Mouse (Mus musculus) c-Kit-negative CD71-positive TER-119-positive erythroid progenitor cells, embryonic 14.5 days (primary cell): ENCODE measurements at regions not wholly inside any gene's neighbourhood (a gene's known extent, or its start where the extent isn't known, plus 50 kb on each side); places are given as distances from the start of the nearest gene placed in this dataset.
"Not testable (repeated sequence)": the region's sequence is repeated elsewhere in the genome, so short reads cannot be mapped to it uniquely, and the experiment has no call there.

Experiments
- DNase-seq: peaks from one replicate; pipeline ENCODE4 v3.0.0-alpha.2; 2013; ENCODE audit warnings: low read depth, low spot score

DNA sequence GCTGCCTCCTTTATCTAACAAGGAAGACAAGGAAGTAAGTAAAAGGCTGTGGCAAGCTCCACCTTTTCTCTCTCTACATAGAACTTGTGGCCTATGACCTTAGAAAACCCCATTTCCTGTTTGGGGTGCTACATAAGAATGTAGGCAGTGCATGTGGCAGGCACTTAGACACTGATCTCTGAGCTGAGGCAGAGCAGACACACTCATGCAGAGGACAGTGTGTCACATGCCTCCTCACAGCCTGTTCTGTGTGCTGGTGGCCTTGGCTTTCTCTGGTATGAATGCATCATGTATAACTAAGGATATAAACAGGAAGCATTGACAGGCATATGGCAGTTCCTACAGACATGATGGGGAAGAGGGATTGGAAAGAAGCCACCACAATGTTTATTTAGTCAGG is 678.5 kb upstream of the Olfr1507 start:
- DNase-seq: not testable (repeated sequence)

DNA sequence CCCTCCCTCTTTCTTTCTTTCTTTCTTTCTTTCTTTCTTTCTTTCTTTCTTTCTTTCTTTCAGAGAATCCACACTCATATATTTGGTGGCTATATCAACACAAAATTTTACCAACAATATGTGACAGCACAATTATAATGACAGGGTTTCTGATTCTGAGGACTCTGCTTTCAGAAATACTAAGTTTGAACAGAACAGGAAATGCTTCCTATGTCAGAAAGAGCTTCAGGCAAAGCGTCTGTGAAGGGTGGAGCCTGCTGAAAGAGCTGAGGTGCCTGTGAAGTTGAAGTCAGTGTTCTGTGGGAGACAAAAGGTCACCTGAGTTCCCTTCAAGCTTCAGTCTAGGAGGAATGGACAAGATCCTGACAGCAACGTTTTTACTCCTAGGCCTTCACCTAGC is 670.8 kb upstream of the Olfr1507 start:
- not testable (repeated sequence) for DNase-seq

DNA sequence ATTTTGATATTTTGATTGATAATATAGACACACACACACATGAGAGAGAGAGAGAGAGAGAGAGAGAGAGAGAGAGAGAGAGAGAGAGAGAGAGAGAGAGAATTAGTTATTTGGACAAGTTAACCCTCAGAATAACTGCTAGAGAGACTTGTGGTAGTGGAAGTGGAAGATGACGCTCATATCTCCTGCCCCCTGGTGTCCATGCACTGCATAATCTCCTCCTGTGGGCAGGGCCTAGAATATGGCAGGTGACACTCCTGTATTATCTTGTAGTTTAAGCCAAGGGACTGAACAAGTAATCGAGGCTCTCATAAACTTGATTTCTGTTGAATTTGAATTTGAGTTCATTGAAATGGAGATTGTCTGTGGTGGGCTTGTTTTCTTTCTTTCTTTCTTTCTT is 663.5 kb upstream of the Olfr1507 start:
- DNase-seq: not testable (repeated sequence)

DNA sequence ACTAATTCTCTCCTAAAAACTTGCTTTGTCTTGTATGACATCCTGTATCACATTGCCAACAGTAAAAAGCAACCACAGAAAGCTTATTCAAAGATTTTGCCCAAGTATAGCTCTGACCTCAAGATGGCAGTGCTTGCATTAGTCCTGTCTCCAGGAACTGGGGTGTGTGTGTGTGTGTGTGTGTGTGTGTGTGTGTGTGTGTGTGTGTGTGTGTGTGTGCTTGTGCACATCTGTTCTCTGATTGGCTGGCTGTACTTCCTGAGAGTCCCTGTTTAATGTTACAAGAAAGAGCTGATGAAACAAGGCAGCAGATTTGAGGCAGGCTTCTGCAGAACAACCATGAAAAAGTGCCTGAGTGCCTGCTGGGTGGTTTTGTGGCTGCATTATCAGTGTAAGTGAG is 639.2 kb upstream of the Olfr1507 start:
- DNase-seq: not testable (repeated sequence)

DNA sequence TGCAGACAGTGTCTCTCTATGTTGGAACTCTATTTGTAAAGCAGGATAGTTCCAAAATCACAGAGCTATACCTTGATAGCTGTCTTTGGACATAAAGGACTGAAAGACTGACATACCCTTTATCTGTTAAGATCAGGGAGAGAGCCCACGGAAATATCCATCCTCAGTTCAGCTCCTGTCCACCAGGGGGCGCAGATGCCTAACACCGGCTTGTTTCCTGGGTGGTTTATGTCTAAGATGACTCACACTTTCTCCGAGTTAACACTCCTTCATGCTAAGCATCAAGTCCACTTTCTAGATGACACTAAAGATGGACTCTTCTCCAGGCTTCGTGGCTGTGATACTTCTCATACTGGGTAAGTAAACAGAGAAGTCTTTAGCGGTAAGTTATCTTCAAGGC is 636.8 kb upstream of the Olfr1507 start:
- DNase-seq: not testable (repeated sequence)

DNA sequence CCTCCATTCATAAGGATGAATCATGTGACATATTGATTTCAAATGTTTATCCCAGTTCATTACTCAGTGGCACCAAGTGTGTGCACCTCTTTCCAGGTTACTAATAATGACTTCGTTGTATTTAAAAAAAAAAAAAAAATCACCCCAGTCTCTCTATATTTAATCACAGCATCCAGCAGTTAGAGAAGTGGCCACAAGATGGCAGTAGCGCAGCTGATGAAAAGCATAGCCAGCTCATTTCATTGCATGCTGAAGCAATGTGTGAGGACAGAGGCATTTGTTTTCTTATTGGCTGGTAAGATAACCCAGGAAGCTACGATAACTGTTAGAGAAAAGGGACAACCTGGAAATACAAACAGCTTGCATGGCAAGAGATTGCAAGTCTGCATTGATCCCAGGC is 626.2 kb upstream of the Olfr1507 start:
- DNase-seq: not testable (repeated sequence)

DNA sequence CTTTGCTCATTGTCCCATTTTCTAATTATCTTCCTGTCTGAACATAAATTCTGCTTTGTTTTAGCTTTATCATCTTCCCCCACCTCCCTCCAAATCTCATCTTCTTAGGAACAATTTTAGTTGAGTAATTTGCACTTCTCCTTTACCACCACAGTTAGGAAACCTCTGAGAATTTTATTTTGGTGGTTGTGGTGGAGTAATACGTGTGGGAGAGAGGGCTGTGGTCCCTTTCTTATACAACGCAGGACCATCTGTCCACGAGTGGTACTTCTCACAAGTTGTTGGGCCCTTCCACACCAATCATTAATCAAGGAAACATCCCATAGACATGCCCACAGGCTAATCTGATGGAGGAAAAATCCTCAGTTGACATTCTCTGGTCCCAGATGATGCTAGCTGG is 614.2 kb upstream of the Olfr1507 start:
- DNase-seq: not testable (repeated sequence)

DNA sequence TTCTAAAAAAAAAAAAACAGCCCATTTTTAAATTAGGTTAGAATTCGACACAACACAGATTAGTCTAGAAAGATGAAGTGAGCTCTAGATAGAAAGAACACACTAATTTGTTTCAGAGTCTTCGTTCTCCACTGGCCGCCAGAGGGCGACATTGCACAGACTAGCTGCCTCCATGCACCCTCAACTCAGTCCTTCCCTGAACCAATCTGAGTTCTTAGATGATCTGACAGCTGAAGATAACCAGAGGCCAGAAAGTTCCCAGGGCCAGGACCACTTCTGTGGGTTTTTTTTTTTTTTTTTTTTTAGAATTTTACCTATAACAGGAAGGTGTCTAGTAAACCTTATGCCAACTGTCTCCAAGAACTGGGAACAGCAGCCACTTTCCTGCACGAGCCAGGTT is 605.8 kb upstream of the Olfr1507 start:
- DNase-seq: not testable (repeated sequence)

DNA sequence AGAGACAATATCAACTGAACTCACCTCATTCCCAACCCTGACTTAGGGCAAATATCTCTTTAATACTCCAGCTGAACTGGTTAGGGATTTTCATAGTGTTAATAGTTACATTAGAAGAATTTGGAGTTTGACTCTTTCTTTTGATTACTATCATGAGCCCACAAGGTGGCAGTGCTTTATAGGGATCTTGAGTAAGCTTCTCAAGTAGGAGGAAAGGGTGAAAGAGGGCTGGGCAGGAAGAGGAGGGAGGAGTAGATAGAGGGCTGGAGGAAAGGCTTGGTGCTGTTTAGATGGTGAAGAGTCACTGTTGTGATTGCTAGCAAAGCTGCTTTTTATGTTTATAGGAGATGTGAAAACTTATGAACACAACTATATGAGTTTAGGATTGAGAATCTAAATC is 595.4 kb upstream of the Olfr1507 start:
- DNase-seq: not testable (repeated sequence)

DNA sequence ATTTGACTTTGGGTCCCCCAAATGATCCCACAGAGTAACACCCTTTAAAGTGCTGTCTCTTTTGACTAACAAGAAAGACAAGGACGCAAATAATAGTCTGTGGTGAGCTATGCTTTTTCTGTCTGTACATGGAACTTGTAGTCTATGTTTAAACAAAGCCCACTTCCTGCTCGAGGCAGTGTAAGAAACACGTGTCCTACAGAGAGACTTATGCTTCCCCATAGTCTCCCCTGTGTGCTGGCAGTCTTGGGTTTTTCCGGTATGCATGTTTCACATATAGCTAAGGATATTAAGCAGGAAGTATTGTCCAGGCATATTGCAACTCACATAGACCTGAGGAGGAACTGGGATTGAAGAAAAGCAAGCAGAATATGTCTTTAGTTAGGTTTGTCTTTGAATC is 586.3 kb upstream of the Olfr1507 start:
- not testable (repeated sequence) for DNase-seq

DNA sequence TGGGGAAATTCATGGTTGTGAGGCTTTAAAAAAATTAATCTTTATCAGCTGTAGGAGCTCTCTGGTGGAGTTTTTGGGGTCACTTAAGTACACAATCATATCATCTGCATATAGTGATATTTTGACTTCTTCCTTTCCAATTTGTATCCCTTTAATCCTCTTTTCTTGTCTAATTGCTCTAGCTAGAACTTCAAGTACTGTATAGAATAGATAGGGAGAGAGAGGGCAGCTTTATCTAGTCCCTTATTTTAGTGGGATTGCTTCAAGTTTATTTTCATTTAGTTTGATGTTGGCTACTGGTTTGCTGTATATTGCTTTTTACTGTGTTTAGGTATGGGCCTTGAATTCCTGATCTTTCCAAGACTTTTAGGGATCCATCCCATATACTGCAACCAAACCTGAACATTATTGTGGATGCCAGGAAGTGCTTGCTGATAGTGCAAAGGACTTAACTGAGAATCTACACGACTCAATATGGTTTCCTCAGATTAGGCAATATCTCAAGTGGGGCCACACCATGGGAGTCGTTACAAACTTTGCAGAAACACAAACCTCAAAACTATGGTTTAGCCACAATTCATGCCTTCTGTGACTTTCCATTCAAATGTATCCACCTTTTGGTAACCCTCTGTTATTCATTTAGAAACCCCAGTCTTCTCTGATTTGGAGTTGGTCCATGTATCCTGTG is 585.6 kb upstream of the Olfr1507 start:
- not testable (repeated sequence) for DNase-seq

DNA sequence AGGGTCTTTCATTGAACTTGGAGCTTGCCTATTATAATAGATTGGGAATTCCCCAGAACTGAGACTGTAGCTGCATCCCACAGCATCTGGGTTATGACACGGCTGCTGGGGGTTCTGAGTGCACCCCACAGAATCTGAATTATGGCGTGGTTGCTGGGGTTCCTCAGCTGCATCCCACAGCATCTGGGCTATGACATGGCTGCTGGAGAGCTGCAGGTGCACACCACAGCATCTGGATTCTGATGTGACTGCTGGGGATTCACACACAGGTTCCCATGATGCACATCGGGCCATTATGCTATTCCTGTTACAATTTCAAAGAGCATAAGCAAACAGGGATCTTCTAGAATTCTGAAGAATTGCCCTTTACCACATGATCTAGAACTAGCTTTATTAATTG is 585.0 kb upstream of the Olfr1507 start:
- not testable (repeated sequence) for DNase-seq

DNA sequence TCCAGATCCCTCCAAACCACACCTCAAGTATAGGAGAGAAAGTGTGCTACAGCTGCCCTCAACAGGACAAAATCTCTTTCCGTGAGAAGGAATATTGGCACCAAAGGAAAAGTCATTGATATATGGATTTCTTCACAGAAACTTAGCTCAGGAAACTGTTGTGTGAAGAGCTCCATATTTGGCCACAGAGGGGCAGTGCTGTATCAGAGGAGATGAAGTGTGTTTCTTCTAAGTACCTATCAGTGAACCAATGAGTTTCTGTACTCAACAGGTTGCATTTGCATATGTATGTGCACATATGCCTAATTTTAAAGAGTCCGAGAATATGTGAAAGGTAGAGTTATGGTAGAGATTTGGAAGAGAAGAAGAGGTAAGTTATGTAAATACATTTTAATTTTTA is 580.4 kb upstream of the Olfr1507 start:
- DNase-seq: not testable (repeated sequence)

DNA sequence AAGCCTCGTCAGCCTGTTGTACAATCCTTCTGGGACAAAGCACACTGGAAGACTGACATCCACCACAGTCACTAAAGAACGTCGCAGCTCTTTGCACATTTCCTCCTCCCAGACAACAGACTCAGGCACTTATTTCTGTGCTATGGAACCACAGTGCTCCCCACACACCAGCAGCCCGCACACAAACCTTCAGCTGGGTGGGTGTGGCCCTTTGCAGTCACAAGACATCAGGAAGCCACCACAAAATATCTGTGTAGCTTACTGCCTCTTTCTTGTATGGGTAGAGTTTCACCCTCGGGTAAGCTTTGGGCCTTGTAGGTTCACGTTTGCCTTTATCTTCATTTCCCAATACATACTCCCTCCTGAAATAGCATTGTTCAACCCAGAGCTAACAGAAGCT is 577.6 kb upstream of the Olfr1507 start:
- DNase-seq: not testable (repeated sequence)

DNA sequence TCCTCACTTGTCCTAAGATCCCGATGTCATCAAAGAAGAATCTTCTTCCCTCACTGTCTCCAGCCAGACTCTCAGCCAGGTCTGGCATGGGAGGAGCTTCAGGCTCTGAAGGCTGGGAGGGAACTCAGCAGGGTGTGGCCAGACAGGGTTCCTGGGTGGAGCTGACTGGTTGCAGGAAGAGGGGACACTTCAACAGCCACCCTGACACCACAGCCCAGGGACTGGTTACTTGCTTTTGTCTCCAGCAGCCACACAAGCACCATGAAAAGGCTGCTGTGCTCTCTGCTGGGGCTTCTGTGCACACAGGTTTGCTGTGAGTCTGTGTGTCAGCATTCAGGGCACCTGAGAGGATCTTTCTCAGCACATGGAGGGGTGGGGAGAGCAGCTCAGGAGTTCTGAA is 577.0 kb upstream of the Olfr1507 start:
- not testable (repeated sequence) for DNase-seq

DNA sequence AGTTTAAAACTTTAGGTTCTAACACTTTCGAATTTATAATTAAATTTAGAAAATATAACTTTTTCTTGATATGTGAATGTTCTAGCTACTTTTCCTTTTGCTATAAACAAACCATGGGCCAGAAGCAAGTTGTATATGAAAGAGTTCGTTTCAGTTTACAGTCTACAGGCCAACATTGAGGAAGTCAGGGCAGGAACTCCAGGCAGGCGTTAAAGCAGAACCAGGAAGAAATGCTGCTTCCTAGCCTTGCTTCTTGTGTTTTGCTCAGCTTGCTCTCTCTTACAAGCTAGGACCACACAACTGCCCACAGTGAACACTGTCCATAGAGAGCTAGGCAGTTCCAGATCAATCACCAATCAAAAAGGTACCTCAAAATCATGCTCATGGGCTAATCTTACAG is 558.9 kb upstream of the Olfr1507 start:
- DNase-seq: not testable (repeated sequence)

DNA sequence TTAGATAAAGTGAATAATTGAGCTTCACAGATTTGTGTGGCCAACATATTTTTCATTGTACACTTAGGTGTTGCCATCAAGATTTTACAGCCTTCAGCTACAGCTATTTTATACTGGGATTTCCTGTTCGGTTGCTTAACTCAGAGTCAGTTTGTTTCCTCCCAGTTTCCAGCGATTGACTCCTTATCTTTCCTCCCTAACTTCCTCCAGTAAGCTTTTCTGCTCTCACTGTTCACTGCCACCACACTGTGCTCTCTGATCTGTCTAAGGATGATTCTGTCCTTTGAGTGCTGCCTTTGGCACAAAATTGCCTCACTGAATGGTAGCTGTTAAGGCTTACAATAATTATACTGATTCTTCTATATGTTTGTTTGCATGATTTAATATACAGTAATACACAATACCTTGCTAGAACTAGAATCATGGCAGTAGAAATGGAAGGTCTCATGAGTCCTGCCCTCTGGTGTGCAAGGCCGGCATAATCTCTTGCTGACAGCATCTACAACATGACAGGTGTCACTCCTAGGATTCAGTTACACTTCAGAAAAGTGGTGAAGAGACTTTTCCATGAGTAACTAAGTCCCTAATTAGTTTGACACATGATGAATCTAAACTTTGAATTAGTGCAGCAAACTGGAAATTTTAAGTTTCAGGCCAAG is 558.0 kb upstream of the Olfr1507 start:
- DNase-seq: not testable (repeated sequence)

DNA sequence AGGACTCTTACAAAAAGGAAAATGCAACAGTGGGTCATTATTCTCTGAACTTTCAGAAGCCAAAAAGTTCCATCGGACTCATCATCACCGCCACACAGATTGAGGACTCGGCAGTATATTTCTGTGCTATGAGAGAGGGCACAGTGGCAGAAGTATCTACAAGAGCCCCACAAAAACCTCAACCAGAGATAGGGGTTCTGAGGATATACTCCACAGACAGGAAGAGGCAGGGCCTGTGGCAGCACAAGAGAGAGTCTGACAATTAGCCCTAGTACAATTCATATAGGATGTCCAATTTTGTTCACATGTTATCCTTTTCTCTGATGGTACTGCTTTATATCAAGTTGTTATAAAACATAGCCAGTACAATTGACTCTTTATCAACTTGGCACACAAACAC is 552.1 kb upstream of the Olfr1507 start:
- DNase-seq: not testable (repeated sequence)

DNA sequence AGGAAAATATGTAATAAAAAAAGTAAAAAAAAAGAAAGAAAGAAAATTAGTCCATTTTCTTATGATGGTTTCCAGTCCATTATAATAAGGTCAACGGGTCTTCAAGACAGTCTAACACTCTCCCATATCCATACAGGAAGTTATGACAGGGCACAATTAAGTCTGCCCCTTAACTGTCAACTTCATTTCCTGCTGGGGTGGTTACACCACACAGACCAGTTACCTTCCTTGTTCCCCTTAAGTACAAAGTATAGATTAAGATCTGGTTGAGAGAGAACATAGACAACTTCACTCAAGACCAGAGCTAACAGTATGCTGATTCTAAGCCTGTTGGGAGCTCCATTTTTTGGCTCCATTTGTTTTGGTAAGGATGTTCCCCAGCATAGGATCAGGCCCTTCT is 551.4 kb upstream of the Olfr1507 start:
- DNase-seq: not testable (repeated sequence)

DNA sequence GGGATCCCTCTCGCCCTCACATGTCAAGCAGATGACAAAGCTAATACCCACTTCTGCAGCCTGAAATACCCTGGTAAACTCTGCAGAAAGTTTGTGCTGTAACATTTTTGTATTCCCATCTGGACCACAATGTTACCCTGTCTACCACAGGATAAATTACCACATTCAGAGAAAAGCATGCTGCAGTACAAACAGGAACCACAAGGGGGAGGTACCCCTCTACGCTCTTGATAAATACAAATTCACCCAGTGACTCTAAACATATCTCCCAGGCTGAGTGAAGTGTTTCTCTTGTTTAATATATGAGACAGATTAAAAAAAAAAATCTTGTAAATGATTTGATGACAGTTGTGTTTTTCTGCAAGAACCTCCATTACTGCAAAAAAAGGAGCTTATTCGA is 549.8 kb upstream of the Olfr1507 start:
- DNase-seq: not testable (repeated sequence)

DNA sequence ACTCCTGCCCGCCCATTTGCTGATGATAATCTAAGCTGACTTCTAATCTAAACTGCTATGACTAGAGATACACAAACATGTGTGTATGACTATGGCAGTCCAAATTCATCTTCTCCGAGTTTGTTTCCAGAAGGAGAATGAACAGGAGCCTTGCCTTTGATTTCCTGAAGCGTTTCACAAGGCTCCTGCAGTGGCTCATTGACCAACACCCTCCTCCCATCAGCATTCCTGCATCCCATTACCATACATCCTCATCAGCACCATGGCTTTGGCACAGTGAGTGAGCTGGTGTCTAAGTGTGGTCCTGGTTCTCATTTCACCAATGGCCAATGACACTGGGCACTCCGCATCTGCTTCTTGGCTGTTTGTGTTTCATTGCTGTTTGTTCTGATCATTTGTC is 548.6 kb upstream of the Olfr1507 start:
- not testable (repeated sequence) for DNase-seq

DNA sequence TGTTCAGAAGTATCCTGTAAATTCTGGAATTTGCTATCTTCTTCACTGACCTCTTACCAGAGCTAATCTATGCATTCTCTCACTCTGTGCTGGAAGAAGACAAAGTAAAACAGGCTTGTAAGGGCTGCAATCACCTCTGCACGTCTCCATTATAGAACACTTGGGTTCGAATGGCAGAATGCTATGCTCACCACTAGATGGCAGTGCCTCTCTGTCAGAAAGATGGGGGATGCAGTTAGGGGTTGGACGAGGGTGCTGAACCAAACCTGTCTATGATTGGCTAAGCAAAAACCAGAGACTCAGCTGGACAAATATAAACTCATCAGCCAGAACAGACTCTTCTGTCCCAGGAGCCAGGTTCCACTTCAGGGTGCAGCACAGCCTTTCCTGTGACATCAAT is 546.5 kb upstream of the Olfr1507 start:
- not testable (repeated sequence) for DNase-seq

DNA sequence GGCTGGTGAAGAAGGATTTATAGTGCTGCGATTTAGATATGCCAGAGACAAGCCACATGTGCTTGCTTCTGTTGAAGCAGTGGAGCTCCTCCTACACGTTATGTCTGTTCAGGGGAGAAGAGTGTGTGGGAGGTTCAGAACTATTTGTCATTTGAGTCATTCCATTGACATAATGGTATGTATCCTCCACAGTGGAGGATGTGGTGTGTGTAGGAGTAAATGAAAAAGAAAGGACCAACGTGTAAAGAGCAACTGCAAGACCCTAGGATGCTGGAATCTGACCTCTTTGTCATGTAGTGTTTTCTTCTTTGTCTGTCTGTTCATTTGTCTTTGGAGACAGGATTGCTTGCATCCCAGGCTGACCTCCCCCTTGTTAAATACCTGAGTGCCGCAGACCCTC is 543.9 kb upstream of the Olfr1507 start:
- not testable (repeated sequence) for DNase-seq
